Mouse (Mus musculus): ENCODE measurements at regions not wholly inside any gene's neighbourhood (a gene's known extent, or its start where the extent isn't known, plus 50 kb on each side); places are given as distances from the start of the nearest gene placed in this dataset.

DNA sequence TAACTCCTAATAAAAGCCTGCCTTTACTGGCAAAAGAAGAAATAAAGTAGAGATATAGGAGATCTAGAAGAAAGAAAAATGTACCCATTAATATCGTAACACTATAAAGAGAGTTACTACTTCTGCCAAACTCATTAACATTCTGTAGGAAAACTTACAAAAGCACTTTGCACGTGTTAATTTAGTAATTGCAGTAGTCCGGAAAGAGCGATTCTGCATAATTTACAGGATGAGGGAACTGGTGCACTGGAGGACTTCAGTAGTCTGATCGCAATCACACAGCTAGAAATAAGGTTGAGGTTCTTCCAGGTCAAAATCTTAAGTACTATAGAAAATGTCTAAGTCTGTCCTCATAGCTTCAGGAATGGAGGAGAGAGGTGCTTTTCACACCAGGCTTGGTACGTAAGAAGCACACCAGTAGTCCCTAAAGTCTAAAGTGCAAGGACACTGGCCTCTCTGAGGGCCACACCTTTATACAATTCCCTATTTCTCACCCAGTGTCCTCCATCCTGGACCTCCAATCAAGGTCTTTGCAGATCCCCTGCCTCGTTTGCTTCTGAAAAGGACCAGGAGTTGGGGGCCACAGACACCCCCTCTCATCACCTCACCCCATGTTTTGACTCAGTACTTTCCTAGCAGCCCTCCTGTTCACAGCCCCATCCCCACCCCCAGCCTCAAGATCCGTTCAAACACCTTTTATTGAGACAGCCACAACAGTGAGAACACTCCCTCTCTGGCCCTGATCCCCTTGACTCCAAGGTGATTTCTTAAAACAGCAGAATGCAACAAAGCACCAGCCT lies 251.0 kb upstream of the Prkcq start:
- TF ChIP-seq POLR2A (IDR thresholded peaks at IDR 0.05; ENCODE audit: borderline replicate concordance, control insufficient read depth, low read depth, low read length): no peak
- no peak for TF ChIP-seq CTCF (IDR thresholded peaks at IDR 0.05; ENCODE audit: control insufficient read depth, insufficient read depth, low read length)

All from bone marrow, adult 2 months (tissue).